Mouse (Mus musculus) kidney, embryonic 16.5 days (tissue): ENCODE measurements around the gene Olfr164. TPM values are rescaled to one million over a fixed set of nuclear protein-coding genes. Genes with fewer than 3 reads are reported as not detected.

Experiments
- ATAC-seq: fragments of 200-750 bp; cut with Nextera tagmentation; 2 replicates; pipeline ENCODE4 v1.8.0; 2017; ENCODE audit warnings: moderate TSS enrichment; ENCODE audit not compliant: low FRiP score, low TSS enrichment
- H3K27ac ChIP-seq: fragments of 300-500 bp; sonication (generic); 2 replicates; pipeline ENCODE4 v1.5.1; 2014; ENCODE audit warnings: low read length
- H3K27me3 ChIP-seq: fragments of 300-500 bp; sonication (generic); 2 replicates; pipeline ENCODE4 v1.6.1; 2014; ENCODE audit warnings: low read length, control low read depth, mixed read lengths; ENCODE audit not compliant: insufficient read depth
- H3K36me3 ChIP-seq: fragments of 300-500 bp; sonication (generic); 2 replicates; pipeline ENCODE4 v1.6.1; 2014; ENCODE audit warnings: low read length, control low read depth, mixed read lengths; ENCODE audit not compliant: insufficient read depth
- H3K4me1 ChIP-seq: fragments of 300-500 bp; sonication (generic); 2 replicates; pipeline ENCODE4 v1.6.1; 2014; ENCODE audit warnings: low read length, control low read depth, mixed read lengths; ENCODE audit not compliant: insufficient read depth
- H3K4me2 ChIP-seq: fragments of 300-500 bp; sonication (generic); replicated peaks from 2 replicates; pipeline ENCODE4 v1.6.1; 2014; ENCODE audit warnings: low read depth, low read length
- H3K4me3 ChIP-seq: fragments of 300-500 bp; sonication (generic); 2 replicates; pipeline ENCODE4 v1.5.1; 2014; ENCODE audit warnings: mild to moderate bottlenecking, low read length
- H3K9ac ChIP-seq: fragments of 300-500 bp; sonication (generic); replicated peaks from 2 replicates; pipeline ENCODE4 v1.6.1; 2014; ENCODE audit warnings: low read length
- H3K9me3 ChIP-seq: fragments of 300-500 bp; sonication (generic); 2 replicates; pipeline ENCODE4 v1.6.1; 2016; ENCODE audit warnings: low read length, control low read depth
- WGBS: fragments of 180-500 bp; shearing (Covaris S2); extraction: QIAGEN DNeasy Blood & Tissue Kit; methylation state at CpG from one replicate; pipeline ENCODE4 v1.1.7; 2014; 5-methylcytosine and 5-hydroxymethylcytosine counted together
- microRNA-seq: library from miRNA; unstranded; fragments of <30 nt; microRNA quantifications from one replicate; pipeline ENCODE4, GENCODE M21; 2016
- polyA plus RNA-seq: library from polyadenylated mRNA; unstranded; fragments of >200 nt; fragmentation: Nextera tagmentation; extraction: Ambion mirVana; gene quantifications from 2 replicates; pipeline ENCODE4 v1.2.1, GENCODE M21; 2015

Olfr164 gene
- not detected in 2 replicates for polyA plus RNA-seq

DNA sequence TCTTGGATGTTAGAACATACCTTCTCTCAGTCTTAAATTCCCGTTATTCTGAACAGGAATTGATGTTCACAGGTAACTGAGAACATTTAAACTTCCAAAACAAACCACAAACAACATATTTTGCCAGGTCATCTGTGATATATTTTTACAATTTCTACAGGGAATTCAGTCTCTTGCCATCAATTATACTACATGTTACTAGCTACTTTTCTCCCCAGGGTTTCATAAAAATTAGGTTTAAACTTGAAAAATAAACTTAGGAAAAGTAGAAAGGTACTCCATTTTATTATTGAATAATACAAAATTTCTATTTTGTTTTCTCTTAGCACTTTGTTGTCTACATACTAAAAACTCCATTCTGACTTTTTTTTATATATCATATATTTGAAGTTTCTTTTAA is at the start of gene Olfr164:
Olfr164 (minus strand) TSS at position 101 of the 400 bp plus-strand sequence.
- no peaks in the 10 kb centered on the region for H3K9me3 ChIP-seq
- no peak within 1 kb of the TSS for H3K9ac ChIP-seq
- no peaks in the 10 kb centered on the region for H3K36me3 ChIP-seq
- H3K27me3 ChIP-seq, result no peaks in the 10 kb centered on the region
- 63% methylated on average over 1 of the region's 1 CpGs for WGBS
- no peaks in the 10 kb centered on the region for H3K4me1 ChIP-seq
- H3K27ac ChIP-seq, result no peak within 1 kb of the TSS
- H3K4me2 ChIP-seq, result no peak within 1 kb of the TSS
- ATAC-seq, result no peak
- H3K4me3 ChIP-seq, result no peak within 1 kb of the TSS

DNA sequence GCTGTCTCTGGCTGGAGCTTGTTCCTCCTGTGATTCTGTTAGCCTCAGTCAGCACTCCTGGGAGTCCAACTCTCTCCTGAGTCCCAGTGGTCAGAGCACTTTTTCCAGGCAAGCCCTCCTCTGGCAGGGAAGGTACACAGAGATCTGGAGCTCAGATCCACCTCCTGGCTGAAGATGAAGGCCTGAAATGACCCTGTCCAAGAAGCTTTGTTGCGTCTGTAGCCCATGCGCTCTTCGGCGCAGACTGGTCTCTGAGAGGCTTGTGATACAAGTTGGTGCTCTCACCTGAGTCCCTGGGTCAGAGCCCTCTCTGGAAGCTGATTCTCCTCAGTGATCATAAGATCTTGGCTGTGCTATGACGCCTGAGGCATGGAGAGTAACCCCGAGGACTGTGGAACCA is 35.2 kb upstream of the Olfr164 start:
- Histone ChIP-seq H3K9me3 (no peaks in the 10 kb centered on the region), H3K4me1 (no peaks in the 10 kb centered on the region), H3K9ac (no peak overlapping the region), H3K27ac (no peak overlapping the region), H3K36me3 (no peaks in the 10 kb centered on the region), H3K4me2 (no peak overlapping the region), H3K4me3 (no peak overlapping the region), H3K27me3 (no peaks in the 10 kb centered on the region)
- ATAC-seq, result no peak
- 91% methylated on average over 6 of the region's 6 CpGs for WGBS

DNA sequence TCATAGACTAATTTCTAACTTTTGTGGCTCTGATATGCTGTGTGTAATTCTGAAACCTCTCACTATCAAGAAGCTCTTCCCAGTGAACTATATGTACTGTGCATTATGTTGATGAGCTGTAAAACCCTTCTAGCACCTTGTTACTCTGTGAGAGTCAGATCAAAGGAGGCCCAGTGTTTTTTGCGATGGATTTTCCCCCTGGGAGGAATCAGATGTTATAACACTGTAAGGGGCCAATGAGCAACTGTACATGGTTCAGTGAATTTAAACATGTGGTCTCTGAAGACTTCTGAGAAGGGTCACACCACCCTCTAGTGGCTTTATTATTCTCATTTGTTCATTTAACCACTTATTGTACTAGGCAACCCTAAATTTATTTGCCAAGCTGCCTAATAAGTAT is 50.6 kb downstream of the Olfr164 start:
- no peaks in the 10 kb centered on the region for H3K27me3 ChIP-seq
- H3K4me1 ChIP-seq, result no peaks in the 10 kb centered on the region
- H3K9me3 ChIP-seq, result no peaks in the 10 kb centered on the region
- 0 out of 2 replicates have a peak, but pooled peaks have one; percentile 23 for ATAC-seq
- WGBS, result 3% methylated on average over 1 of the region's 1 CpGs
- H3K36me3 ChIP-seq, result no peaks in the 10 kb centered on the region
- H3K9ac ChIP-seq, result no peak overlapping the region
- H3K27ac ChIP-seq, result no peak overlapping the region
- no peak overlapping the region for H3K4me2 ChIP-seq
- no peak overlapping the region for H3K4me3 ChIP-seq

DNA sequence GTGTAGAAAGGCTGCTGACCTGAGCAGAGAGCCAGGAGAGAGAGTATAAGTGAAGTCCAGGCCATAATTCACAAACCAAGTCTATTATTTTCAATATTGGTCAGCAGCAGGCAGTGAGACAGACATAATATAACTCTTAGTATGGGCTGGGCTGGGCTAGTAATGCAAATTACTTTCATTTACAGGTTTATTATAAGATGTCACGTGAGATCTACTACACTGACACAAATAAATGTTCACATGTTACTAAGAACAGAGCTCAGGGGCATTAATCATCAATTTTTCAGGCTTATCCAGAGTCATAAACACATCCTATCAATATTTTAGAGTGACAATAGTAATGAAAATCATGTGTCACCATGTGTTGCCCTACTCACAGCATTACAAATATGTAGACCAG is 53.1 kb downstream of the Olfr164 start:
- WGBS, result 51% methylated on average over 1 of the region's 1 CpGs
- no peak overlapping the region for H3K9ac ChIP-seq
- ATAC-seq, result no peak

DNA sequence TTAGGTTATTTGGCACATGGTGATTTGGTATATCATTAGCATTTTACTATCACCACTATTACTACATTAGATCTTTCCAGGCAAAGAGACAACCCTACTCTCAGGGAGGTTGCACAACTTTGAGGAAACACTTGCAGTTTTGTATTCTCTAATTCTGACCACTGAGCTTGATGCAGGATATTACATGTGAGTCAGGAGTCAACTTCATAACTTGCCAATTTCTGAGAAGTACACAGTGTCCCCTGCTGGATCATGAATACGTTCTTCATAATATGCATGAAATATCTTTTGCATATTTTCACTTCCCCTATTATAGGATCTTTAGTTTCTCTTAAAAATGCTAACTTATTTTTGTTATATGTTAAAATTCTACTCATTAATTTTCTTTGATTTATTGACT is 68.0 kb downstream of the Olfr164 start:
- no peak for ATAC-seq
- Histone ChIP-seq H3K4me2 (no peak overlapping the region), H3K27me3 (no peaks in the 10 kb centered on the region), H3K9ac (no peak overlapping the region), H3K36me3 (no peaks in the 10 kb centered on the region), H3K4me3 (no peak overlapping the region), H3K27ac (no peak overlapping the region), H3K4me1 (no peaks in the 10 kb centered on the region), H3K9me3 (no peaks in the 10 kb centered on the region)
- 71% methylated on average over 1 of the region's 1 CpGs for WGBS

More for the DNA sequence above, 53.1 kb downstream of the Olfr164 start:
- Histone ChIP-seq H3K27ac (no peak overlapping the region), H3K9me3 (no peaks in the 10 kb centered on the region), H3K4me3 (no peak overlapping the region), H3K4me1 (no peaks in the 10 kb centered on the region), H3K27me3 (no peaks in the 10 kb centered on the region), H3K4me2 (no peak overlapping the region), H3K36me3 (no peaks in the 10 kb centered on the region)

DNA sequence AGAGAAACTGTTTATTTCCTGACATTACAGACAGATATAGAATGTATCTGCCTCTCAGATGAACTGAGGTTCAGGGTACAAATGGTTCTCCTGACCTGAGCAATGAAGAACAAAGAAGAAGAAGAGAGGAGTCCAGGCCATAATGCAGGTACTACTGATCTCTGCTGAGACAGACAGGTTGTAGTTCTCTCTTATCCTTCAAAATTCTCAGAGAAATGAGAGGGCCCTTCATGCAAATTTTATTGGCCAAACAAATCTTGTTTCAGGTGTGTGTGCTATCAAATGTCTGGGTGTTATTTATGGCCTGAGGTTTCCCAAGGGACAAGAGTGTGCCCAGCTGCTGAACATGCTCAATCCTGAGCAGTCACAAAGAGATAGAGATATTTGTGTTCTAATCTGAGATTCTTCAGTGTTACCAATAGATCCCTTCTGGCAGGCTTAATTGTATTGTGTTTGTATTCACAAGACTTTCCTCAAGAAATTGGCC is 72.3 kb downstream of the Olfr164 start:
- Histone ChIP-seq H3K27me3 (no peaks in the 10 kb centered on the region), H3K9me3 (no peaks in the 10 kb centered on the region), H3K4me1 (no peaks in the 10 kb centered on the region), H3K9ac (no peak overlapping the region), H3K36me3 (no peaks in the 10 kb centered on the region), H3K4me2 (no peak overlapping the region), H3K4me3 (no peak overlapping the region), H3K27ac (no peak overlapping the region)
- no peak for ATAC-seq

DNA sequence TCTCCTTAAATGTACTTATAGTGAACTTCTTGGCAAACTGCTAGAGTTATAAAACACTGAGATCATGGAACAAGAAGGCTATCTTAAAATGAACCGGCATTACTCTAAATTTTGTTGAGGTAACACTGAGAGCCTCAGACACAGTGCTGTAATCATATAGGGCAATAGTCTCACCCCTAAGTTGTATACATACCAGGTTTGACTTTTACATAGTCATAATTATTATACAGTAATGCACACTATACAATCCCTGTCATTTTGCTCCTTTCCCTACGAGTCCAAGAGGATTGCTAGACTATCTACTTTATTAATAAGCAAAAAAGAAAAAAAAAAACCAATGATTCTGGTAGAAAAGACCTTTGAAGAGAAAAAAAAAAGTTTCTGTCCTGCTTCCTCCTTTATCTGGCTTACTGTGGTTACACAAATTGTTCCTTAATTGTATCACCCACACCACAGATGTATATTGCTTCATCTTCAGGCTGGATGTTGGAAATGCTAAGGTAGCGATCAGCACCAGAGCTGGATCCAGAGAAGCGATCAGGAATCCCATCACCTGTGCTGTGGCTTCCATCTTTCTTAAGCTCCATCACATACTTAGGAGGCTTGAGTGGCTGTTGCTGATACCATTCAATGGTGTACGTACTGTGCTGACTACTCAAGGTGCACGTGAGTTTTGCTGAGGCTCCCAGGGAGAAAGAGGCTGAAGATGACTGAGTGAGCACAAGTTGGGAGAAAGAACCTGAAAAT is 72.9 kb downstream of the Olfr164 start:
- Histone ChIP-seq H3K27me3 (no peaks in the 10 kb centered on the region), H3K4me3 (no peak overlapping the region), H3K4me1 (no peaks in the 10 kb centered on the region), H3K4me2 (no peak overlapping the region), H3K27ac (no peak overlapping the region), H3K9ac (no peak overlapping the region), H3K36me3 (no peaks in the 10 kb centered on the region), H3K9me3 (no peaks in the 10 kb centered on the region)
- ATAC-seq, result no peak
- 83% methylated on average over 6 of the region's 6 CpGs for WGBS

DNA sequence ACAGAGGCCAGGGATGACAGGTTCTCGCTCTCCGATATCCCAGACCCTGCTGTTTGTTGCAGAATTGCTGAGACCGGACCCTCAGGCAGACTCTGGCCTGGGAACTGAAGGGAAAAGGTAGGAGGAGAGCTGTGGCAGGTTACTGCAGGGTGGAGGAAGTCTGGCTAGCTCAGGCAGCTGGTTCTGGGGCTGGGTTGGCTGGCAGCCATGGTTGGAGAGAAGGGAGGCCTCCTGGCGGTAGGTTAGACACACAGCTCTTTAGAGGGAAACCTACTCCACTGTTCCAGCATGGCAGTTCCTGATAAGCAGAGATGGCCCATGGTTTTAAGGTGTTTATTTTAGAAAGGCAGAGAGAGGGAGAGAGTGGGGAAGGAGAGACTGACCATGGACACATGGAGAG is 77.1 kb downstream of the Olfr164 start:
- Histone ChIP-seq H3K4me3 (no peak overlapping the region), H3K36me3 (no peaks in the 10 kb centered on the region), H3K27ac (no peak overlapping the region), H3K4me2 (no peak overlapping the region), H3K27me3 (no peaks in the 10 kb centered on the region), H3K9ac (no peak overlapping the region), H3K4me1 (no peaks in the 10 kb centered on the region), H3K9me3 (no peaks in the 10 kb centered on the region)
- WGBS, result 88% methylated on average over 4 of the region's 4 CpGs
- ATAC-seq, result no peak

Small RNAs within 50 kb of the gene (microRNA-seq; reads per million reads assigned to microRNA genes)
- not detected for gene Gm23612

Other genes starting within 250 kb of the Olfr164 start
- gene Olfr165, start 109.1 kb upstream of the Olfr164 start, polyA plus RNA-seq, result not detected in 2 replicates
- gene Olfr166, start 169.6 kb upstream of the Olfr164 start, polyA plus RNA-seq, result not detected in 2 replicates
- gene Olfr167, start 208.2 kb upstream of the Olfr164 start, polyA plus RNA-seq, result not detected in 2 replicates
- gene Olfr168, start 221.5 kb upstream of the Olfr164 start, polyA plus RNA-seq, result not detected in 2 replicates